Mouse (Mus musculus): Measurements from ENCODE around the gene Mettl8.

- no peak for TF ChIP-seq CTCF (conservative IDR thresholded peaks at IDR 0.05 in 1 of 2, IDR thresholded peaks at IDR 0.05 in 1 of 2; ENCODE audit: low read depth in 2 of 2, low read length in 2 of 2)
- TF ChIP-seq ZNF384 (IDR thresholded peaks at IDR 0.05; ENCODE audit: low read depth, low read length), result no peak
- TF ChIP-seq ZMIZ1 (IDR thresholded peaks at IDR 0.05; ENCODE audit: low read depth, low read length), result no peak
- no peak for TF ChIP-seq EP300 (IDR thresholded peaks at IDR 0.05; ENCODE audit: low read length)
- no peak for TF ChIP-seq HCFC1 (IDR thresholded peaks at IDR 0.05; ENCODE audit: low read depth, low read length)
- TF ChIP-seq POLR2A (IDR thresholded peaks at IDR 0.05; ENCODE audit: low read depth, low read length), result no peak
- TF ChIP-seq MYC (IDR thresholded peaks at IDR 0.05; ENCODE audit: low read depth, low read length), result no peak
- TF ChIP-seq E2F4 (IDR thresholded peaks at IDR 0.05; ENCODE audit: insufficient replicate concordance, low read depth, low read length), result no peak
- TF ChIP-seq CHD1 (IDR thresholded peaks at IDR 0.05; ENCODE audit: low read depth, low read length), result no peak
- no peak for TF ChIP-seq GABPA (IDR thresholded peaks at IDR 0.05; ENCODE audit: insufficient replicate concordance, low read depth, low read length)
- no peak for TF ChIP-seq MEF2A (IDR thresholded peaks at IDR 0.05; ENCODE audit: borderline replicate concordance, low read depth, low read length)
- no peak for TF ChIP-seq MAX (IDR thresholded peaks at IDR 0.05; ENCODE audit: low read length)
- TF ChIP-seq BHLHE40 (IDR thresholded peaks at IDR 0.05; ENCODE audit: low read depth, low read length), result no peak
- no peak for TF ChIP-seq USF1 (IDR thresholded peaks at IDR 0.05; ENCODE audit: low read depth, low read length)
These were observed 131.3 kb downstream of the Mettl8 start for GRCm38 (mm10) chr2:70924049-70924448.
